Comparison of ENCODE assay signal across 8 mouse cellular contexts in the genomic region with DNA sequence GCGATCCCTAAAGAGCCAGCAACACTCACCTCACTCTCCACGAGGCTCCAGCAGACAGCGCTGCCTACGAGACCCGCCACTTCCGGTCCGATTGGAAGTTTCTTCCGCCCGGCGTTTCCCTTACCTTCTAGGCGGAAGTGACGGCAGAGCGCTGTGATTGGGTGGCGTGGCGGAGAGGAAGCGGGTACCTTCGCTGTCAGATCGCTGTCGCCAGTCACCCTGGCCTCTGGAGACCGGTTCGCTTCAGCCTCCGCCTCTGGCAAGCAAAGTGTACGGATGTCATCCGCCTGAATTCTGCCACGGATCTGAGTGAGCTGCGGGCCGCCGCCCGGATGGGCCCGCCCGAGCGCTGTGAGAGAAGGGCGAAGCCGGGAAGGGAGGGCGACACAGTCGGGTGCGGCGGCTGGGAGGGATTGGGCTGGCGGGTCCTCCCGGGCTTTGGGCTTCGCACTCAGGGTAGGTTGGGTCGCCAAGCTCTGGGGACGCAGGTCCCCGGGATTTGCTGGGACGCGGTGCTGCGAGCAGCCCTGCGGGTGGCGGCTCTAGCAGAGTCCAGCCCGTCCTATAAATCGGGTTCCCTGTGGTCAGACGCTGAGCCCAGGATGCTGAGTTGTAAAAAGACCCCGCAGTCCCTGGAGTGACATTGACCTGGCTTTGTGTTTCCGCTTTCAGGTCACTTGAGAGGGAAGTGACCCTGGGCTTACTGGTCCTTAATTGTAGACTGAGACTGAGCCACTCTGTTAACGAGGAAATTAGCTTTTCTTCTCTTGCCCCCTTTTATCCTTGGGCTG. TPM values are rescaled to one million over a fixed set of nuclear protein-coding genes. Genes with fewer than 3 reads are reported as not detected.
DNase-seq lines count a peak whose midpoint lies in the region; ATAC-seq and TF ChIP-seq lines count a peak whose summit lies in the region.

Gdap2 (plus strand) TSS at position 67 of the 791 bp plus-strand sequence.
Wdr3 (minus strand) TSS at position 93 of the 791 bp plus-strand sequence.

- peak; percentile 96 for DNase-seq in 3T3-L1 (ENCODE audit: low read depth, low spot score)
- DNase-seq in adrenal gland, postnatal 4 days (ENCODE audit: low spot score in 2 of 2): peak; percentile 78 to 88
- DNase-seq in embryonic facial prominence, embryonic 14.5 days (ENCODE audit: low spot score): peak; percentile 99
- peak; percentile 95 for DNase-seq in heart, adult 2 months
- DNase-seq in kidney, adult 8-10 months: peak; percentile 93 to 94
- DNase-seq in spleen, postnatal 10 days (ENCODE audit: low spot score in 2 of 2): peak; percentile 90 to 95

- TF ChIP-seq CTCF in heart, adult 2 months (IDR thresholded peaks at IDR 0.05): no peak

- H3K4me3 ChIP-seq in embryonic facial prominence, embryonic 14.5 days (ENCODE audit: low read depth, low read length): peak within 1 kb of the TSS; percentile 92
- H3K4me3 ChIP-seq in heart, adult 2 months: peak within 1 kb of the TSS; percentile 81
- peak within 1 kb of the TSS; percentile 85 for H3K4me3 ChIP-seq in limb, embryonic 13.5 days
- peak within 1 kb of the TSS; percentile 96 for H3K4me3 ChIP-seq in midbrain, embryonic 16.5 days (ENCODE audit: low read depth, low read length)

- H3K27ac ChIP-seq in embryonic facial prominence, embryonic 14.5 days (replicated peaks; ENCODE audit: low read depth, low read length): peak within 1 kb of the TSS; percentile 72
- peak within 1 kb of the TSS; percentile 91 for H3K27ac ChIP-seq in heart, adult 2 months
- peak within 1 kb of the TSS; percentile 52; the same call in 1 of the 2 replicates for H3K27ac ChIP-seq in limb, embryonic 13.5 days
- peak within 1 kb of the TSS; percentile 95 for H3K27ac ChIP-seq in midbrain, embryonic 16.5 days (ENCODE audit: low read length)

- no peaks in the 10 kb centered on the region for H3K9me3 ChIP-seq in embryonic facial prominence, embryonic 14.5 days (ENCODE audit: control insufficient read depth, low read length)
- no peaks in the 10 kb centered on the region for H3K9me3 ChIP-seq in limb, embryonic 13.5 days
- no peaks in the 10 kb centered on the region for H3K9me3 ChIP-seq in midbrain, embryonic 16.5 days (replicated peaks; ENCODE audit: control insufficient read depth, low read length, poor library complexity, severe bottlenecking)

- no peaks in the 10 kb centered on the region for H3K79me2 ChIP-seq in heart, adult 2 months (replicated peaks; ENCODE audit: control insufficient read depth, insufficient read depth, low read length)

- peaks cover 6% of the 10 kb centered on the region for H3K4me1 ChIP-seq in embryonic facial prominence, embryonic 14.5 days (ENCODE audit: control insufficient read depth, insufficient read depth, low read length)
- peaks cover 4% of the 10 kb centered on the region for H3K4me1 ChIP-seq in heart, adult 2 months (ENCODE audit: control insufficient read depth, insufficient read depth, low read length)
- H3K4me1 ChIP-seq in limb, embryonic 13.5 days: peaks cover 19% of the 10 kb centered on the region
- H3K4me1 ChIP-seq in midbrain, embryonic 16.5 days (ENCODE audit: control insufficient read depth, insufficient read depth, low read length): peaks cover 15% of the 10 kb centered on the region

- 0% methylated on average over 37 of the region's 55 CpGs for WGBS in embryonic facial prominence, embryonic 14.5 days
- WGBS in heart, adult 2 months: under 1% methylated on average over 55 of the region's 55 CpGs
- under 1% methylated on average over 55 of the region's 55 CpGs for WGBS in limb, embryonic 13.5 days
- under 1% methylated on average over 55 of the region's 55 CpGs for WGBS in midbrain, embryonic 16.5 days

- intact Hi-C loops in heart, adult 2 months (cut with DNase I): loop anchor here (5.0 to 10.0 kb wide), 2 partner anchors 525 to 762 kb away; partner anchors contain the start of genes Man1a2 and Trim45

- peak within 1 kb of the TSS; percentile 80 for H3K9ac ChIP-seq in embryonic facial prominence, embryonic 14.5 days (ENCODE audit: low read depth, low read length)
- peak within 1 kb of the TSS; percentile 82 for H3K9ac ChIP-seq in heart, adult 2 months (ENCODE audit: low read depth, low read length)
- peak within 1 kb of the TSS; percentile 89 for H3K9ac ChIP-seq in limb, embryonic 13.5 days
- peak within 1 kb of the TSS; percentile 98 for H3K9ac ChIP-seq in midbrain, embryonic 16.5 days (ENCODE audit: low read depth, low read length)

- no peak for TF ChIP-seq EP300 in heart, adult 2 months (IDR thresholded peaks at IDR 0.05; ENCODE audit: insufficient read depth, low read depth, low read length)

- no peaks in the 10 kb centered on the region for H3K27me3 ChIP-seq in embryonic facial prominence, embryonic 14.5 days (replicated peaks; ENCODE audit: control insufficient read depth, insufficient read depth, low read length)
- no peaks in the 10 kb centered on the region for H3K27me3 ChIP-seq in heart, adult 2 months (ENCODE audit: control insufficient read depth, insufficient read depth, low read length)
- no peaks in the 10 kb centered on the region for H3K27me3 ChIP-seq in limb, embryonic 13.5 days
- H3K27me3 ChIP-seq in midbrain, embryonic 16.5 days (ENCODE audit: control insufficient read depth, insufficient read depth, low read depth, low read length): no peaks in the 10 kb centered on the region

- peak; percentile 99 for ATAC-seq in embryonic facial prominence, embryonic 14.5 days (ENCODE audit: low read depth)
- peak; percentile 97 for ATAC-seq in limb, embryonic 13.5 days (ENCODE audit: low FRiP score, low read depth)
- ATAC-seq in midbrain, embryonic 16.5 days: peak; percentile 99

- peak; percentile 97 for TF ChIP-seq POLR2A in heart, adult 2 months (IDR thresholded peaks at IDR 0.05; ENCODE audit: insufficient read depth, low read depth, low read length)

- H3K36me3 ChIP-seq in embryonic facial prominence, embryonic 14.5 days (ENCODE audit: control insufficient read depth, insufficient read depth, low read length): peaks cover 29% of the 10 kb centered on the region
- H3K36me3 ChIP-seq in heart, adult 2 months (ENCODE audit: control insufficient read depth, insufficient read depth, low read length): peaks cover 5% of the 10 kb centered on the region
- H3K36me3 ChIP-seq in limb, embryonic 13.5 days: peaks cover 25% of the 10 kb centered on the region
- H3K36me3 ChIP-seq in midbrain, embryonic 16.5 days (ENCODE audit: control insufficient read depth, insufficient read depth, low read length): peaks cover 7% of the 10 kb centered on the region; the same call in 1 of the 2 replicates

- peak within 1 kb of the TSS; percentile 77 for H3K4me2 ChIP-seq in embryonic facial prominence, embryonic 14.5 days (ENCODE audit: low read depth, low read length)
- peak within 1 kb of the TSS; percentile 91 for H3K4me2 ChIP-seq in limb, embryonic 13.5 days (replicated peaks)
- H3K4me2 ChIP-seq in midbrain, embryonic 16.5 days (ENCODE audit: low read length): peak within 1 kb of the TSS; percentile 90

RNA-seq across cellular contexts. Expression of gene Gdap2, which starts in this region (rescaled TPM):
- total RNA-seq in adrenal gland, postnatal 4 days (2021): 10 to 100 TPM; 17.4 to 20.9 TPM
- polyA plus RNA-seq in embryonic facial prominence, embryonic 14.5 days (2014; fragmentation: Nextera tagmentation; extraction: Ambion mirVana): 33.1 and 37.5 TPM in 2 replicates
- 1 to 10 TPM; 8.5 to 9.8 TPM for total RNA-seq in heart, adult 2 months (2021)
- 9.1 and 16.7 TPM in 2 replicates for polyA plus RNA-seq in heart, adult 2 months (2012; rRNA removed)
- polyA plus RNA-seq in limb, embryonic 13.5 days (2015; fragmentation: Nextera tagmentation; extraction: Ambion mirVana): 30.5 and 32.1 TPM in 2 replicates
- 37.7 and 42.9 TPM in 2 replicates for polyA plus RNA-seq in midbrain, embryonic 16.5 days (2015; fragmentation: Nextera tagmentation; extraction: Ambion mirVana)

RNA-seq across cellular contexts. Expression of gene Wdr3, which starts in this region (rescaled TPM):
- 10 to 100 TPM; 30.6 to 37.4 TPM for total RNA-seq in adrenal gland, postnatal 4 days (2021)
- 37.2 and 43.5 TPM in 2 replicates for polyA plus RNA-seq in embryonic facial prominence, embryonic 14.5 days (2014; fragmentation: Nextera tagmentation; extraction: Ambion mirVana)
- 10 to 100 TPM; 10.2 to 11.6 TPM for total RNA-seq in heart, adult 2 months (2021)
- 9.2 and 13.3 TPM in 2 replicates for polyA plus RNA-seq in heart, adult 2 months (2012; rRNA removed)
- polyA plus RNA-seq in limb, embryonic 13.5 days (2015; fragmentation: Nextera tagmentation; extraction: Ambion mirVana): 42.4 and 44.5 TPM in 2 replicates
- polyA plus RNA-seq in midbrain, embryonic 16.5 days (2015; fragmentation: Nextera tagmentation; extraction: Ambion mirVana): 32.0 and 44.2 TPM in 2 replicates

Comparison
In these comparisons a context has a peak if more than half of its experiments do, and no peak if none do; other contexts are left out.
1. Peak in every context shown above with its lines: DNase-seq, ATAC-seq, H3K4me3 ChIP-seq and H3K27ac ChIP-seq.